Mouse (Mus musculus) Patski (cell line): ENCODE results near the gene Nf1. TPM values are rescaled to one million over a fixed set of nuclear protein-coding genes. Genes with fewer than 3 reads are reported as not detected.

Experiments used
- ATAC-seq: fragments of 100-300 bp; one replicate; pipeline ENCODE4 v1.8.0; 2021
- CTCF ChIA-PET: fragments of 350-600 bp; sonication (Branson Sonifier 250); formaldehyde crosslinking; loops from one replicate; lab custom pipeline; 2022; ENCODE audit warnings: inconsistent platforms; lab: Charles Lee
- POLR2A ChIA-PET: fragments of 350-600 bp; sonication (Branson Sonifier 250); formaldehyde crosslinking; loops from one replicate; lab custom pipeline; 2022; ENCODE audit warnings: antibody characterized with exemption, inconsistent platforms; lab: Charles Lee
- DNase-seq: peaks from one replicate; pipeline ENCODE4 v3.0.0-alpha.2; 2011; ENCODE audit warnings: low read depth, low spot score
- H3K27me3 ChIP-seq: fragments of 371-371 bp; one replicate; pipeline ENCODE4 v1.5.1; 2021
- CTCF ChIP-seq: fragments of 100-300 bp; IDR thresholded peaks from one replicate; pipeline ENCODE4 v1.5.1; 2021
- in situ Hi-C: fragments of 300-500 bp; cut with MboI; formaldehyde crosslinking; loops from 3 replicates; pipeline ENCODE4 v1.11.1; 2018; ENCODE audit warnings: low pct_unique_long_range_greater_than_20kb, mixed read lengths
- polyA plus RNA-seq: library from polyadenylated mRNA; unstranded; gene quantifications from one replicate; pipeline ENCODE4 v1.2.3, GENCODE M21; 2021

Nf1 gene
- polyA plus RNA-seq, 1 experiment from 2014 or later: 24.1 TPM

- H3K27me3 ChIP-seq: no peaks in the 10 kb centered on the region
- ChIA-PET POLR2A (no interaction called here), CTCF (no interaction called here)
- no peak for TF ChIP-seq CTCF
- in situ Hi-C loops: no loop called here
- ATAC-seq: no peak
- no peak for DNase-seq
Measured at GRCm38 (mm10) chr11:79523560-79524309, 184.2 kb downstream of the Nf1 start, which contains the start of gene Evi2b. Gene Evi2b (minus strand): TSS chr11:79523762.

- DNase-seq: no peak
- CTCF ChIA-PET: no interaction called here
- ATAC-seq: no peak
- no peaks in the 10 kb centered on the region for H3K27me3 ChIP-seq
- in situ Hi-C loops: no loop called here
- TF ChIP-seq CTCF: no peak
- POLR2A ChIA-PET: no interaction called here
Measured at GRCm38 (mm10) chr11:79524310-79524575, 184.8 kb downstream of the Nf1 start.

DNA sequence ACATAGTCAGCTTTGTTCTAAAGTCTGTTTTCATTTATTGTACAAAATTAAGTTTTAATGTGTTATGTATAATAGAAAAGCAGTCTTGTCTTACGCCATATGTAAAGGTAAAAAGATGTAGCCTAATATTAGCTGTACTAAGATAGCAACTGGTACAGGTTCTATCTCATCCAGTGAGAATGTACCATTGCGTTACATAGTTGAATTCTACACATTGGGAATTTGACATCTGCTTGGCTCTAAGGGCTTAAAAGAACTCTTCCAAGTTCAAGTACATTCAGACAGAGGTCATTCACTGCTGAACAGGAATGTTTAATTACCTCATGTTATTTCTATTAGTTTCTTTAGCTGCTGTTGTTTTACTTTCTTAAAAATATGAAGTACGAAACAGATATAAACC, 187.1 kb downstream of the Nf1 start:
- POLR2A ChIA-PET: no interaction called here
- in situ Hi-C loops: no loop called here
- H3K27me3 ChIP-seq: no peaks in the 10 kb centered on the region
- ATAC-seq (no peak), DNase-seq (no peak)
- CTCF ChIA-PET: interaction anchor here (1.2 kb wide), 1 partner anchor 26 kb away, joined by 3 read pairs; no protein-coding TSS in a partner anchor
- no peak for TF ChIP-seq CTCF

DNA sequence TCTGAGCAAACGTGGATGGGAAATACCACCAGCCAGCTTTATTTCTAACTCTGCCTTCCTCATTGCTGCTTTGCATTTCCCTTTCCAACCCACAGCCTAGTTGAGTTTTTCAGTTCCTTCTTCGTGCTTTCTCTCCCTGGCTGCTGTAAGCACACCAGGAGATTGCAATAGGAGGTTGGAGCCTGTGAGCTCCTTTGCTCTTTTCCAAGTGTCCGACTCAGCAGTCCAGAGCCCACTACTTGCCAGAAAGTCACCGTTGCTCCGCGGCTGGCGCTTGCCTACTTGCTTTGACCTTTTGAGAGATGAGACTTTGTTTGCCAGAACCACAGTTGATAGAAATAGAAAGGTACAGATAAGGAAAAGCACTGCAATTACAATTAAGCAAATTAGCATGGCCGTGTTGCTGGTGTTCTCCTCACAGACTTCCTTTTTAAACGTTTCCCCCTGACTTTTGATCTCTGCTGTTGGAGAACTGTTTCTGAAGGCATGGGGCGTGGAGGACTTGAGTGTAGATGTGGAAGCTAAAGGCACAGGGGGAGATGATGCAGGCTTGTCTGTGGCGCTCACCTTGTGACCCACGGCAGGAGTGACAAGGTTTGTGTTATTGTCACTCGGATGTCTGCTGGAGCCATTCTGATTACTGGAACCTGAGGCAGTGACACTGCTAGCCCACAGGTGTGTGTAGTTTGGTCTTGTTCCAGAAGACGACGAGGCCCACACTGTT, 187.7 kb downstream of the Nf1 start:
- ChIA-PET CTCF (interaction anchor here (1.2 kb wide), 1 partner anchor 26 kb away, joined by 3 read pairs; no protein-coding TSS in a partner anchor), POLR2A (no interaction called here)
- in situ Hi-C loops: no loop called here
- ATAC-seq (no peak), DNase-seq (no peak)
- H3K27me3 ChIP-seq: no peaks in the 10 kb centered on the region
- no peak for TF ChIP-seq CTCF

- no peak for DNase-seq
- H3K27me3 ChIP-seq: no peaks in the 10 kb centered on the region
- ATAC-seq: no peak
- in situ Hi-C loops: no loop called here
- ChIA-PET CTCF (no interaction called here), POLR2A (no interaction called here)
- TF ChIP-seq CTCF: no peak
Measured at GRCm38 (mm10) chr11:79527739-79528384, 188.4 kb downstream of the Nf1 start.

DNA sequence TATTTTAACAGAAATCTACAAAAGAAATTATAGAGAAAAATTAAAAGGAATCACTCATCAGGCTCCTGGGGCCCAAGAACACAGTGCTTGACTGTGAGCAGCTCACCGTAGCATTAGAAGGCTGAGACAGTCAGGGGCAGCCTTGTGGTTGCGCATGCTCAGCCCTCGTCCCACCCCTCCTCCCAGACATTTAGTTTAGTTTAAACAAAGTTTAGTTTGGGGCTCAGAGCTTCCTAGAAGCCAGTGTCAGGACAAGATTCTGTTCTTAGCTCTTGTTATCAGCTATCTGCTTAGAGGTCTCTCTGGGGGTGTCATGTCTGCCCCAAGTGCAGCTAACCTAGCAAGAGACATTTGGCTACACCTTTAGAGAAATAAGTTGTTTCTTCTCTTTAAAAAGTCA, 189.1 kb downstream of the Nf1 start:
- no peaks in the 10 kb centered on the region for H3K27me3 ChIP-seq
- CTCF ChIA-PET: no interaction called here
- TF ChIP-seq CTCF: no peak
- DNase-seq (no peak), ATAC-seq (no peak)
- POLR2A ChIA-PET: no interaction called here
- in situ Hi-C loops: no loop called here

DNA sequence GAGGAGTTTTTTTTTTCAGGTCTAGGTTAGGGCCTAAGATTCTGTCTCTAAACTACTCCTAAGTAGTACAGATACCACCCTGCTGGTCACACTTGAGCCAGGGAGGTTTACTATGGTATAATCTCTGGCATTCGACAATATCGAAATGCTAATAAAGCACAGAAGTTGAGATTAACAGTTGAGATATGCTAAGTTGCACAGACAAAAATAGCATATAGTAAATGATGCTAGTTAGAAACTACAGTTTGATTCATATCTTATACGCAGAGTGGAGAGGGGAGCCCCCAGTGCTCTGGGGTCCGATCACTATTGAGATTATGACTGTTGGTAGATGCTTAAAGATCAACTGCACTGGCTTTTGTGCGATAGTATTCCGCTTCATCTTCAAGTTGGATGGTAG, 189.7 kb downstream of the Nf1 start:
- no peak for DNase-seq
- no peak for TF ChIP-seq CTCF
- POLR2A ChIA-PET: no interaction called here
- CTCF ChIA-PET: no interaction called here
- ATAC-seq: no peak
- no peaks in the 10 kb centered on the region for H3K27me3 ChIP-seq
- in situ Hi-C loops: no loop called here

DNA sequence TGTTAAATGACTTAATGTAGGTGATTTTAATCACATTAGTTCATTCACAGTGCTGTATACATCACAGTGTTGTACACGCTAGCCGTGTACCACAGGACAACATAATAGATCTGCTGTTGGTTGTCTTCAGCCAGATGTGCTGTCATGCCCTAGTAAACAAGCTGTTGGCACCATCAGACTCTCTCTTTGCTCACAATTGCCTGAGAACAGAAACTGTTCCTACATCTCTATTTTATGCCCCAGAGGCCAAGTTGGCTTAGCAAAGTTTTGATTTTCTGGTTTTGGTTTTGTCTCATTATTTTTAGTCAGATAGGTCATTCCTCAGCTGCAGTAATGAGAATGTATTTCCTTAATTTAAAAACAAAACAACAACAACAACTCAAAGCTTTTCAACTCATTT, 190.2 kb downstream of the Nf1 start:
- no peak for ATAC-seq
- in situ Hi-C loops: no loop called here
- DNase-seq: no peak
- CTCF ChIA-PET: no interaction called here
- TF ChIP-seq CTCF: no peak
- POLR2A ChIA-PET: no interaction called here
- H3K27me3 ChIP-seq: no peaks in the 10 kb centered on the region

GRCm38 (mm10) chr11:79530333-79530761, 190.9 kb downstream of the Nf1 start, which contains the start of the genes Evi2 and Evi2a:
Gene Evi2 (minus strand): TSS chr11:79530589.
Gene Evi2a (minus strand): TSS chr11:79530609.
- POLR2A ChIA-PET: no interaction called here
- TF ChIP-seq CTCF: no peak
- in situ Hi-C loops: no loop called here
- H3K27me3 ChIP-seq: no peaks in the 10 kb centered on the region
- CTCF ChIA-PET: no interaction called here
- ATAC-seq (no peak), DNase-seq (no peak)

DNA sequence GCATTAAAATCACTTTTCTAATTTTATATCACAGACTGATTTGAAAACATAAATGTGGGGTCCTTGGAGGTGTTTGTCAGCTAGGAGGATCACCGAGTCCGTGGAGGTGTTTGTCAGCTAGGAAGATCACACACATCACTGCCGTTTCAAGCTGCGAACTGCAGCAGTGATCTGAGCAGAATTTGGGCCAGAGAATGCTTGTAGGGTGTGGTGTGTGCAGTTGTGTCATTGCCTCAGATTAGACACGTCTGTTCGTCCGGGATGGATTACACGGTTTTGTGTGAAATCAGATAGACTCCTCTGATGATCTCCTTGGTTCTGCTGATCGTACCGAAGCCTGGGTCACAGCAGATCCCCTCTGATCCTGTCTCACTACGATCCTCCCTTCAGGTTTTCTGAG, 191.3 kb downstream of the Nf1 start:
- POLR2A ChIA-PET: no interaction called here
- no peaks in the 10 kb centered on the region for H3K27me3 ChIP-seq
- no peak for DNase-seq
- TF ChIP-seq CTCF: no peak
- CTCF ChIA-PET: no interaction called here
- in situ Hi-C loops: no loop called here
- no peak for ATAC-seq

DNA sequence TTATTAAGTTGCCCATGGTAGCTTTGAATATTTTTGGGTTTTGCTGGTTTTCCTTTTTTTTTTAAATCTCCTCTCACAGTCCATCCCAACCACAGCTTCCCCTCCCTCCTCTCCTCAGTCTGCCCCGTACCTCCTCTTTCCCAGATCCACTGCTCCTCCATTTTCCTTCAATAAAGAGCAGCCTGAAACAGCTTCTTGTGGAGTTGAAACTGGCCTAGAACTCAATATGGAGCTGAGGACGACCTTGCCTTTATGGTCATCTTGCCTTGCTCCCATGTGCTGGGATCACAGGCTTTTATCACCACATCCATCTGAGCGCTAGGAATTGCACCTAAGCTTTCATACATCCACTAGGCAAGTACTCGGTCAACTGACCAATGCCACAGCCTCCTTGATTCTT, 192.0 kb downstream of the Nf1 start:
- ATAC-seq (no peak), DNase-seq (no peak)
- POLR2A ChIA-PET: interaction anchor here (0.5 kb wide), 1 partner anchor 60 kb away, joined by 3 read pairs; the partner anchor contains the start of gene Rab11fip4
- CTCF ChIA-PET: interaction anchor here (0.7 kb wide), 1 partner anchor 15 kb away, joined by 3 read pairs; no protein-coding TSS in a partner anchor
- no peak for TF ChIP-seq CTCF
- H3K27me3 ChIP-seq: no peaks in the 10 kb centered on the region
- in situ Hi-C loops: no loop called here
